Mouse (Mus musculus): ENCODE measurements around the gene Shank2.

Gene Shank2

GRCm38 (mm10) chr7:144029246-144029645 is 27.5 kb downstream of the Shank2 start:
- no peak for DNase-seq (ENCODE audit: low read depth in 2 of 2, low spot score in 2 of 2)

DNA sequence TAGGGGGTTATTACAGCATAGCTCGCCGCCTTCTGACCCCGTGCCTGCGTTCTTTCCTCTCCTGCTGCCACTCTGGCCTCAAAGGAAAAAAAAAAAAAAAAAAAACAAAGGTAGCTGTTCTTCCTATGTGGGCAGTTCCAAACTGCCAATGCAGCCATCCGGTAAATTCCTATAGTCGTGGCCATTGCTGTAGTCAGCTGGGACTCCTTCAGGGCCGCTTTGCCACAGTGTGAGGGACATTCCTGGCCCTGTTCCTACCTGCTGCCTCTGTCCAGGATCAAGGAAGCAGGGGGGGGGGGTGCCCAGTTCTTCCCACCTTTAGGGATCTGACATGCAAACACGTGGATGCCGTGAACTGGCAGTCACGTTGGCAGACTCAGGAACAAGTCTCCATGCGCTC is 29.1 kb downstream of the Shank2 start:
- DNase-seq (ENCODE audit: low read depth in 2 of 2, low spot score in 2 of 2): no peak

GRCm38 (mm10) chr7:144031611-144032010 is 29.9 kb downstream of the Shank2 start:
- DNase-seq (ENCODE audit: low read depth in 2 of 2, low spot score in 2 of 2): no peak

DNA sequence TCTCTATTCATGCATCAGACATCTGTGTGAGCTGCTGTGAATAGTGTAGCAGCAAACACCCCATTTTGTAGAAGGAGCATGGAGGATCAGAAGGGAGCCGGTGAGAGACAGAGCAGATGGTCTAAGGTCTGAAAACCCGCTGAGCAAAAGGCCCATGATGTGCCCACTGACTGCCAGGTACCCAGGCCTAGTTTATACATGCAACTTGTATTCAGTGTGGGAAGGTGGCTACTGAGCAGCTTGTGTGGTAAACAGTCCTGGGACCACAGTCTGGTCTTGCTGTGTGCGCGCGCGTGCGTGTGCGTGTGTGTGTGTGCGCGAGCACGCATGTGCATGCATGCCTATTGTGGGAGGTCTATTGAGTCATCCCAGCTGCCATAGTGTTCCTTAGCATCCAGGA is 35.8 kb downstream of the Shank2 start:
- DNase-seq (ENCODE audit: low read depth in 2 of 2, low spot score in 2 of 2): no peak

DNA sequence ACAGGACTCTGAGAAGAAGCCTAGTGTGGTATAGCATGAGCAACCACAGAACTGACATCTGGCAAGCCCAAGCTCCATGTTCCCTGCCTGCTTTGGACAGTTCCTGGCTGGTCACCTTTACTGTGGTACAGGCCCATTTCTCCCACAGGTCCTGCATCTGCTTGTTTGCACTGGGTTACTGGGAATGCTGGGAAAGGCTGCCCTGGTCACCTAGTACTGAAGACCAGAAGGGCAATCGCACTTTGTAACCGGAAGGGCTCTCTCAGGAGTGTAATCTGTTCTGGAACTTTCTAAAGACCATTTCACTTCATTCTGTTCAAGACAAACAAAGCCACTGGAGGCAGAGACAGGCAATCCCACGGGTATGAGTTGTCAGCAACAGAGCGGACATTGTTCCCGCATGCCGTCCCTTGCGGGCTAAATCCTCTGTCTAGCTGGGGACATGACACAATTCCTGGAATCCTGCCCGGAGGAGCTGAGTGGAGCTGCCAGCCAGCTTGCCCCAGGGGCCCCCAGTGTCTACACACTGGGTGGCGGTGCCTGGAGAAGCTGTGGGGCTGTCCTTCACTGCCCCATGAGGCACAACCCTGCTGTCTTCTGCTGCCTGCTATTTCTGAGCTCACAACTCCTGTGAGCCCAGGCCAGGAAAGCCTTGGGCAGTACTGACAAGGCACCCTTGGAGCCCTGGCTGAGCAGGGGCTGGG is 36.4 kb downstream of the Shank2 start:
- no peak for DNase-seq (ENCODE audit: low read depth in 2 of 2, low spot score in 2 of 2)

- DNase-seq (ENCODE audit: low read depth in 2 of 2, low spot score in 2 of 2): no peak
These were observed 37.0 kb downstream of the Shank2 start for GRCm38 (mm10) chr7:144038741-144039140.

- DNase-seq (ENCODE audit: low read depth in 2 of 2, low spot score in 2 of 2): no peak
These were observed 38.6 kb downstream of the Shank2 start for GRCm38 (mm10) chr7:144040328-144040727.

- DNase-seq (ENCODE audit: low read depth in 2 of 2, low spot score in 2 of 2): no peak
These were observed 50.3 kb downstream of the Shank2 start for GRCm38 (mm10) chr7:144052076-144052475.

DNA sequence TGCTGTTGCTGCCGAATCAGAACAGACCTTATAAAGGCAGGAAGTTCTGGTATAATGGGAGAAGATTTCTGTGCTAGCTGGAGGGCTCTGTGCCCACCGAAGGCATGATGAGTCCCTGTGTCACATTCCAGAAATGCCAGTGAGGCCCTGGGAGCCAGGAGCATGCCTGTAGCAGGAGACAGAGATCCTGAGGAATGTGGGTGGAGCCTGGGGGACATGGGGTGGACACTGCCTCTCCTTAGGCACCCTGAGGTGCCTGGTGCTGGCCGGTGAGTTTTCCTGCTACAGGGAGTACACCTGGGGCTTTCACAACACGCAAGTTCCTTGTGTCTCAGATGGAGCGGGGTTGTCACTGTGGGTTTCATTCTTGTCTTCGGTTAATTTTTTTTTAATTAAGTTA is 53.5 kb downstream of the Shank2 start:
- no peak for DNase-seq (ENCODE audit: low read depth in 2 of 2, low spot score in 2 of 2)

DNA sequence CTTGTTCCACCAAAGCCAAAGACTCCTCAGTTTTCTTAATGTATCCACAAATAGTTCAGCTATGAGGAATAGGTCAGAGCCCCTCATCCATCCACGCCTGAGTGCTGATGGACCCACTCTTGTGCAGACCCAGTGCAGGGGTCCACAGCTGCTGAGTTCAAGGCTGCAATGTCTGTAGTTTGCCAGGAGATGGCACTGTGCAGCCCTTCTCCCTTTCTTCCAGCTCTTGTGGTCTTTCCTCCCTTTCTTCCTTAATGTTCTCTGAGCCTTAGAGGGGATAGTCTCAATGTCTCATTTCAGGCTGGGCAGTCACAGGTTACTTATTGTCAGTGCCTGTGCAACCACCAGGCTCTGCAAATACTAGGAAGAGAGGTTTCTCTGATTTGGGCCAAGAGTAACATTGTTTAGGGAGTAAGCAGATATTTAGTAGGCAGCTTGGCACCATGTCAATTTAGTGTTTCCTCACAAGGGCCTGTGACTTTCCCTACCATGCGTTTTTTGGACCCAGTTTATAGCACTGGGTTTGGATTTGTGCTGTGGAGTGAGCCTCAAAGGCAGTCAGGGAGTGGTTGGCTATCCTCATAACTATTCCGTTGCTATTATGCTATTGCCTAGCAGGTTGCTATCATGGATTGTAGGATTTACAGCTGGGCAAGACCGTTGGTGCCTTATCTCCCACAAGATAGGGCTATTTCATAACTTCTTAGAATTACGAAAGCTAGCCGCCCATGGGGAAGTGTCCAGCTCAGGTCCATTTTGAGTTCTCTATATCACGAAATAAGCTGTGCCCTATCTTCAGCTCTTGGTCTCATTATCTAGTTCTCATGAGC is 54.2 kb downstream of the Shank2 start:
- DNase-seq (ENCODE audit: low read depth in 2 of 2, low spot score in 2 of 2): no peak

DNA sequence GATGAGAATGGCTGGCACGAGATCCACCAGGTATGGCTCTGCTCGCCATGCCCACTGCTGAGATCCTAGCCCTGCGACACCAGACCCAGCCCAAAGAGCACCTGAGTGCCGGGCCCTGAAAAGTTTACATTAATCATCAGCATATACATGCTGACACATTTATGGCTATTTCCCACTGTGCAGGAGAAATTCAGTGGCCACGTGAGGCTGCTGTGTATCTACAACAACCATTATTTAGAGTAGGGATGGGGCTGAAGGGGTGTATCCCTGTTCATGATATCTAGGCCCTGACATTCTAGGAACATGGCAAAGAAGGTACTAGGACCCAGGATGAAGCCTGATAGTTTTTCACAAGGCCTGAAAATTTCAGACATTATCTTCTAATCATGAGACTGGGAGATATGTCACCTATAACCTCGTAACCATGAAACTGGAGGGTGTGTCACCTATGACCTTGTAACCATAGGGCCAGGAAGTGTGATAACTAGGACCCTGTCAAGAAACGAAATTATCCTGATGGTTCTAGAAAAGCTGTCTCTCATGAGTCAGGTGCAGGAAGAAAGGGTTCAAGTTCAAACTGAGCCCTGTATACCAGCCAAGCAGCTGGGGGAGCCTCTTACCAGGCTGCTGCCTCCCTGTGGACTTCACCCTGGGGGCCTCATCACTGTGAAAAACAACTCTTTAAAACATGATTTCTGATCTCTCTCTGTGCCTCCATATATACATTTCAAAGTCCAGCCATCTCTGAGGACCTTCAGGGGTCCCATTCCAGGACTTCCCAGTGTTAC is 68.6 kb downstream of the Shank2 start:
- DNase-seq (ENCODE audit: low read depth in 2 of 2, low spot score in 2 of 2): no peak

- DNase-seq (ENCODE audit: low read depth in 2 of 2, low spot score in 2 of 2): no peak
These were observed 70.5 kb downstream of the Shank2 start for GRCm38 (mm10) chr7:144072219-144072618.

DNA sequence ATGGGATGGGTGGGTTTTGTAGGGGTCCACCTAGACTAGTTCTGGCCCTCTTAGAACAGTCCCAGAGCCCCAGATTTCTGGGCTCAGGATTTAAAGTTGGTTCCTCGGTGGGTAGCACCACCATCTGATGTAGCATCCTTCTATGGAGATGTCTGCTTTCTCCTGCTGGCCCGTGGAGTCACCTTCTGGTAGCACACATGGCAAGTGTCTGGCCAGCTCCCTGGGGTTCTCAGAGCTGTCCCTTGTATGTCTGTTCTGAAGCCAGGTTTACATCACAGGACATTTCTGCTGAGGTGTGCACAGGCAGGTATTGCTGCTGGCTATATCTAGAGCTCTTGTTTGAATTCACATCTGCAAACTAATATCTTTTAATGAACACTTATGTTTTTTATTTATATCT is 71.1 kb downstream of the Shank2 start:
- DNase-seq (ENCODE audit: low read depth in 2 of 2, low spot score in 2 of 2): no peak

- DNase-seq (ENCODE audit: low read depth in 2 of 2, low spot score in 2 of 2): peak in 1 of 2 experiments; percentile 14
These were observed 73.0 kb downstream of the Shank2 start for GRCm38 (mm10) chr7:144074718-144075117.

- DNase-seq (ENCODE audit: low read depth in 2 of 2, low spot score in 2 of 2): no peak
These were observed 76.9 kb downstream of the Shank2 start for GRCm38 (mm10) chr7:144078661-144079060.

GRCm38 (mm10) chr7:144079861-144080260 is 78.1 kb downstream of the Shank2 start:
- no peak for DNase-seq (ENCODE audit: low read depth in 2 of 2, low spot score in 2 of 2)

DNA sequence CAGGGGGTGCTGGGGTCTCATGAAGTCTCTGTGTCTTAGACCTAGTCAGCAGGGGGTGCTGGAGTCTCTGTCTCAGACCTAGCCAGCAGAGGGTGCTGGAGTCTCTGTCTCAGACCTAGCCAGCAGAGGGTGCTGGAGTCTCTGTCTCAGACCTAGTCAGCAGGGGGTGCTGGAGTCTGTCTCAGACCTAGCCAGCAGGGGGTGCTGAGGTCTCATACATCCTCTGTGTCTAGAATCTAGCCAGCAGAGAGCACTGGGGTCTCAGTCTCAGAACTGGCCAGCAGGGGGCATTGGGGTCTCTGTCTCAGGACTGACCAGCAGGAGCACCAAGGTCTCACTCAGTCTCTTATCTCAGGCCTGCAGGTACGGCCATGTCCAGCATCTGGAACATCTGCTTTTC is 79.7 kb downstream of the Shank2 start:
- no peak for DNase-seq (ENCODE audit: low read depth in 2 of 2, low spot score in 2 of 2)

DNA sequence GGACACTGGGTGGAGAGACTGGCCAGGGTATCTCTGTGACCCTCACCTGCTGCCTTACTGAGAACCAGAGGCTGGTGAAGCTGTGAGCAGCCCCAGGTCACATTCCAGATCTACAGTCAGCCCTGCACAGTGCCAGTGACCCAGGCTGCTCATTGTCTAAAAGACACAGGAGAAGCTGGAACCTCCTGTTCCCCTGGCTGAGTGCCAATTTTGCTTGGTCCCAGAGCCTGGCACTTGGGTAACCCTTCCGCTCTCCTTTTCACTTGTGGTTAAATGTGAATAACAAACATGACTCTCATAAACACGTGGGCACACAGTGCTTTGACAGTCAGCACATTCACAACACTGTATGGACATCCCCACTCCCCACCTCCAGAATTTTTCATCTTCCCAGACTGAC is 80.2 kb downstream of the Shank2 start:
- DNase-seq (ENCODE audit: low read depth in 2 of 2, low spot score in 2 of 2): no peak

DNA sequence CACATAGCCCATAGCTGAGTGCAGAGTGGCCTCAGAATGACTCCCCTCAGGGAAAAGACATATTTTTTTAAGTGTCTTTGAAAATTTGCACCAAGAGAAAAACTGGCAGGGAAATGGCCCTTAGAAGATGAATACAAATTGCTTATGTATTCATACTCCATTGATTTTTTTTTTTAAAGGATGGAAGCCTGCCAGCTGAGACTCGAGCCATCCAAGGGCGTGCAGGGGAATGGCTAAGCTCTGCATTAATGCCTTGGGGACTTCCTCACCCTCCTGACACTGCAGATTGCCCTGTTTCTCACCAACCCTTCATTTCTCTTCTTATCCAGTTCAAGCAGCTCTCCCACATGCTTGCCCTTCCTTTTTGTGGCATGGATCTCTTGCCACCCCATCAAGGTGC is 85.5 kb downstream of the Shank2 start:
- no peak for DNase-seq (ENCODE audit: low read depth in 2 of 2, low spot score in 2 of 2)

- DNase-seq (ENCODE audit: low read depth in 2 of 2, low spot score in 2 of 2): no peak
These were observed 92.4 kb downstream of the Shank2 start for GRCm38 (mm10) chr7:144094132-144094531.

- DNase-seq (ENCODE audit: low read depth in 2 of 2, low spot score in 2 of 2): no peak
These were observed 95.6 kb downstream of the Shank2 start for GRCm38 (mm10) chr7:144097314-144097713.

All from CD8-positive naive resting alpha-beta T cell, adult 2 months (primary cell).